In the genomic region with DNA sequence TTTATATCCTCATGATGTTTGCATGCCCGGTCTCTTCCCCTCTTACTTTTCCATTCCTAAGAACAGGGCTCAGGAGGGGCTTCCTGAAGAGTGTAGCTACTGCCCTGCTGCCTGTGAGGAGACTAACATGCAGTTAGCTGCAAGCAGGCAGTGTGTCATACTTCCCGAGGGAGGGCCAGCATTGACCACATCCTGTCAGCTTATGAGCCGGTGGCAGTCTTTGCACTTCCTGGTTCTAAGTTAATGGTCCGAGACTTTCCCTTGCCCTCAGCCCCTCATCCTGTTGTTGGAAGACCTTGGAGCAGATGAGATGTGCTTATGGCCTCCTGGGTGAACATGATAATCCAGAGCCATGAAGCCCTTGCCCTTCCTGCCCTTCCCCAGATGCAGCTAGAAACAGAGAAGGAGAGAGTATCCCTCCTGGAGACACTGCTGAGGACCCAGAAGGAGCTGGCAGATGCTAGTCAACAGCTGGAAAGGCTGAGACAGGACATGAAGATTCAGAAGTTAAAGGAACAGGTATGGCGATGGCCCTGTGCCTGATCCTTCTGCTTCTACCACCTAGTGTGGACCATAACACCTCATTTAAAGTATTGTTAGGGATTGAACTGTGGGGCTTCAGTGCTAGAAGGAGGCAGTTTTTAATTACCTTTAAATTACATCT, we compare ENCODE assay signal across 10 mouse cellular contexts. TPM values are rescaled to one million over a fixed set of nuclear protein-coding genes. Genes with fewer than 3 reads are reported as not detected.
DNase-seq lines count a peak whose midpoint lies in the region; ATAC-seq and TF ChIP-seq lines count a peak whose summit lies in the region.
"Had no signal": no experiment of that assay in that cellular context is flagged by ENCODE, and none has a peak within 500 bp of the region (broad histone marks: within the 10 kb centered on the region; RNA-seq: fewer than 3 reads in every experiment).

No protein-coding gene starts in this region.

- H3K36me3 ChIP-seq in MEL (ENCODE audit: control insufficient read depth in 1 of 2, insufficient read depth in 2 of 2, low read length in 2 of 2), result peaks cover 0 to 3% of the 10 kb centered on the region in 2 experiments; a peak in 1 of 4 replicates
- peaks cover 88% of the 10 kb centered on the region for H3K36me3 ChIP-seq in heart, embryonic 12.5 days
- peaks cover 44% of the 10 kb centered on the region for H3K36me3 ChIP-seq in liver, adult 2 months (ENCODE audit: control insufficient read depth, insufficient read depth, low read length)

- no peak overlapping the region for H3K27ac ChIP-seq in MEL (ENCODE audit: control insufficient read depth, low read depth, low read length)
- H3K27ac ChIP-seq in heart, embryonic 12.5 days (ENCODE audit: poor library complexity, severe bottlenecking), result no peak overlapping the region
- no peak overlapping the region for H3K27ac ChIP-seq in liver, adult 2 months (replicated peaks; ENCODE audit: insufficient read depth, low read depth, low read length)
- no peak overlapping the region for H3K27ac ChIP-seq in cerebellum, adult 2 months (ENCODE audit: insufficient read depth, low read length)
- H3K27ac ChIP-seq: midbrain, embryonic 12.5 days had no signal

- H3K9me3 ChIP-seq in MEL (replicated peaks; ENCODE audit: insufficient read depth, low read length), result no peaks in the 10 kb centered on the region
- no peaks in the 10 kb centered on the region for H3K9me3 ChIP-seq in heart, embryonic 12.5 days (replicated peaks)
- H3K9me3 ChIP-seq: midbrain, embryonic 12.5 days had no signal

- peak; percentile 48; the same call in 1 of the 2 replicates for ATAC-seq in heart, embryonic 12.5 days (ENCODE audit: insufficient number of reproducible peaks, low FRiP score)

- 70% methylated on average over 5 of the region's 5 CpGs for WGBS in heart, embryonic 12.5 days
- 77% methylated on average over 5 of the region's 5 CpGs for WGBS in liver, adult 2 months
- WGBS in cerebellum, adult 2 months, result 88% methylated on average over 5 of the region's 5 CpGs

- H3K4me2 ChIP-seq in heart, embryonic 12.5 days, result no peak overlapping the region
- H3K4me2 ChIP-seq: midbrain, embryonic 12.5 days had no signal

- no peak for TF ChIP-seq POLR2A in MEL (IDR thresholded peaks at IDR 0.05; ENCODE audit: control insufficient read depth in 1 of 2, insufficient read depth in 1 of 2, low read depth in 1 of 2, low read length in 2 of 2, poor library complexity in 1 of 2)
- TF ChIP-seq POLR2A in liver, adult 2 months (IDR thresholded peaks at IDR 0.05; ENCODE audit: extremely low read depth, insufficient read depth, low read length), result no peak
- TF ChIP-seq POLR2A in cerebellum, adult 2 months (IDR thresholded peaks at IDR 0.05; ENCODE audit: borderline replicate concordance, insufficient read depth, low read length), result no peak

- DNase-seq in MEL (ENCODE audit: low read depth, low spot score), result peak; percentile 16
- DNase-seq in liver, adult 2 months (ENCODE audit: extremely low read depth, low read depth, low spot score), result peak; percentile 22
- peak; percentile 37 for DNase-seq in skeletal muscle tissue, adult 2 months (ENCODE audit: low read depth, low spot score)
- DNase-seq in cerebellum, postnatal 36 days, result no peak
- DNase-seq in cerebellum, adult 2 months, result no peak
- DNase-seq in gastrocnemius, postnatal 10 days, result no peak
- DNase-seq in adipocyte (ENCODE audit: low spot score), result no peak

- H3K79me2 ChIP-seq in MEL (ENCODE audit: control insufficient read depth, insufficient read depth, low read length, poor library complexity), result no peaks in the 10 kb centered on the region
- no peaks in the 10 kb centered on the region for H3K79me2 ChIP-seq in liver, adult 2 months (ENCODE audit: control insufficient read depth, insufficient read depth, low read length)

- no peaks in the 10 kb centered on the region for H3K27me3 ChIP-seq in MEL (ENCODE audit: control insufficient read depth in 1 of 2, insufficient read depth in 2 of 2, low read length in 2 of 2)
- no peaks in the 10 kb centered on the region for H3K27me3 ChIP-seq in heart, embryonic 12.5 days (replicated peaks)
- H3K27me3 ChIP-seq in liver, adult 2 months (ENCODE audit: control insufficient read depth, insufficient read depth, low read length), result no peaks in the 10 kb centered on the region
- no peaks in the 10 kb centered on the region for H3K27me3 ChIP-seq in cerebellum, adult 2 months (ENCODE audit: control insufficient read depth, insufficient read depth, low read length)
- H3K27me3 ChIP-seq: midbrain, embryonic 12.5 days had no signal

- TF ChIP-seq CTCF in MEL (IDR thresholded peaks at IDR 0.05 in 2 of 3, conservative IDR thresholded peaks at IDR 0.05 in 1 of 3; ENCODE audit: control insufficient read depth in 1 of 3, insufficient read depth in 1 of 3, low read depth in 2 of 3, low read length in 3 of 3, poor library complexity in 1 of 3, severe bottlenecking in 1 of 3), result no peak
- no peak for TF ChIP-seq CTCF in liver, adult 2 months (IDR thresholded peaks at IDR 0.05; ENCODE audit: low read depth, low read length)
- no peak for TF ChIP-seq CTCF in cerebellum, adult 2 months (IDR thresholded peaks at IDR 0.05; ENCODE audit: borderline replicate concordance, insufficient read depth, low read depth, low read length)

- TF ChIP-seq RAD21 in MEL (IDR thresholded peaks at IDR 0.05; ENCODE audit: low read depth, low read length), result no peak

- no peak overlapping the region; the same call in 1 of the 2 replicates for H3K9ac ChIP-seq in MEL (ENCODE audit: control insufficient read depth, low read depth, low read length, poor library complexity, severe bottlenecking)
- H3K9ac ChIP-seq in heart, embryonic 12.5 days, result no peak overlapping the region
- 0 out of 2 replicates have a peak overlapping the region, but pooled peaks have one; percentile 27 for H3K9ac ChIP-seq in liver, adult 2 months (ENCODE audit: low read depth, low read length)
- H3K9ac ChIP-seq: midbrain, embryonic 12.5 days had no signal

- TF ChIP-seq EP300 in MEL (IDR thresholded peaks at IDR 0.05; ENCODE audit: low read depth in 1 of 2, low read length in 2 of 2), result no peak

- no peak overlapping the region for H3K4me3 ChIP-seq in MEL (ENCODE audit: control insufficient read depth in 1 of 2, insufficient read depth in 1 of 2, low read depth in 2 of 2, low read length in 2 of 2)
- no peak overlapping the region for H3K4me3 ChIP-seq in heart, embryonic 12.5 days
- H3K4me3 ChIP-seq in liver, adult 2 months (ENCODE audit: insufficient read depth, low read depth, low read length), result peak overlapping the region; percentile 27; the same call in 1 of the 2 replicates
- H3K4me3 ChIP-seq in cerebellum, adult 2 months (replicated peaks; ENCODE audit: insufficient read depth, low read depth, low read length), result no peak overlapping the region
- H3K4me3 ChIP-seq: midbrain, embryonic 12.5 days had no signal

- H3K4me1 ChIP-seq in MEL (ENCODE audit: control insufficient read depth in 1 of 2, insufficient read depth in 2 of 2, low read length in 2 of 2), result no peaks in the 10 kb centered on the region
- H3K4me1 ChIP-seq in heart, embryonic 12.5 days (replicated peaks), result no peaks in the 10 kb centered on the region
- H3K4me1 ChIP-seq in liver, adult 2 months (ENCODE audit: control insufficient read depth, insufficient read depth, low read length), result no peaks in the 10 kb centered on the region
- H3K4me1 ChIP-seq in cerebellum, adult 2 months (ENCODE audit: control insufficient read depth, insufficient read depth, low read length), result no peaks in the 10 kb centered on the region
- H3K4me1 ChIP-seq: midbrain, embryonic 12.5 days had no signal

RNA-seq across cellular contexts. Expression of a gene that starts 23.2 kb away (rescaled TPM):
- 9.8 and 12.8 TPM in 2 replicates for total RNA-seq in MEL (2012; rRNA removed)
- 10 to 100 TPM in 1 of 2 experiments, not detected in 1; 16.4 TPM for polyA plus RNA-seq in MEL (2012; ENCODE audit: insufficient read depth in 1 of 2, insufficient read length in 2 of 2, low read depth in 1 of 2, low replicate concordance in 2 of 2, missing spikeins in 1 of 2)
- 10.7 and 13.0 TPM in 2 replicates for polyA plus RNA-seq in heart, embryonic 12.5 days (2016; fragmentation: Nextera tagmentation; extraction: Ambion mirVana)
- total RNA-seq in liver, adult 2 months (2014; rRNA removed), result 2.3 and 3.3 TPM in 2 replicates
- polyA plus RNA-seq in liver, adult 2 months (2012; rRNA removed), result 1.7 and 2.5 TPM in 2 replicates
- 20.7 and 21.2 TPM in 2 replicates for polyA plus RNA-seq in cerebellum, adult 2 months (2012; rRNA removed)
- total RNA-seq in gastrocnemius, postnatal 10 days (2021), result 10 to 100 TPM in 1 of 2 experiments, 1 to 10 TPM in 1; 7.8 to 11.7 TPM

RNA-seq across cellular contexts. Expression of a gene that starts 28.3 kb away (rescaled TPM):
- 0.69 and 1.1 TPM in 2 replicates for total RNA-seq in MEL (2012; rRNA removed)
- 1 to 10 TPM in 1 of 2 experiments, not detected in 1; 1.1 TPM for polyA plus RNA-seq in MEL (2012; ENCODE audit: insufficient read depth in 1 of 2, insufficient read length in 2 of 2, low read depth in 1 of 2, low replicate concordance in 2 of 2, missing spikeins in 1 of 2)
- polyA plus RNA-seq in heart, embryonic 12.5 days (2016; fragmentation: Nextera tagmentation; extraction: Ambion mirVana), result 0.93 and 1.1 TPM in 2 replicates
- 2.5 and 3.9 TPM in 2 replicates for total RNA-seq in liver, adult 2 months (2014; rRNA removed)
- polyA plus RNA-seq in liver, adult 2 months (2012; rRNA removed), result 2.2 and 3.5 TPM in 2 replicates
- polyA plus RNA-seq in cerebellum, adult 2 months (2012; rRNA removed), result 3.7 and 4.2 TPM in 2 replicates
- total RNA-seq in gastrocnemius, postnatal 10 days (2021), result under 1 TPM; 0.49 to 0.63 TPM

RNA-seq across cellular contexts. Expression of a gene that starts 28.4 kb away (rescaled TPM):
- total RNA-seq in MEL (2012; rRNA removed), result 80.0 and 86.9 TPM in 2 replicates
- 100 to 1,000 TPM in 1 of 2 experiments, not detected in 1; 168 TPM for polyA plus RNA-seq in MEL (2012; ENCODE audit: insufficient read depth in 1 of 2, insufficient read length in 2 of 2, low read depth in 1 of 2, low replicate concordance in 2 of 2, missing spikeins in 1 of 2)
- polyA plus RNA-seq in heart, embryonic 12.5 days (2016; fragmentation: Nextera tagmentation; extraction: Ambion mirVana), result 137 and 142 TPM in 2 replicates
- 59.2 and 71.9 TPM in 2 replicates for total RNA-seq in liver, adult 2 months (2014; rRNA removed)
- 168 and 185 TPM in 2 replicates for polyA plus RNA-seq in liver, adult 2 months (2012; rRNA removed)
- polyA plus RNA-seq in cerebellum, adult 2 months (2012; rRNA removed), result 316 and 328 TPM in 2 replicates
- 10 to 100 TPM; 78.1 to 84.4 TPM for total RNA-seq in gastrocnemius, postnatal 10 days (2021)

RNA-seq across cellular contexts. Expression of a gene that starts 34.3 kb away (rescaled TPM):
- total RNA-seq in MEL (2012; rRNA removed), result not detected in 2 replicates
- under 1 TPM in 1 of 2 experiments, not detected in 1; 0.06 TPM for polyA plus RNA-seq in MEL (2012; ENCODE audit: insufficient read depth in 1 of 2, insufficient read length in 2 of 2, low read depth in 1 of 2, low replicate concordance in 2 of 2, missing spikeins in 1 of 2)
- 0.36 and 0.42 TPM in 2 replicates for polyA plus RNA-seq in heart, embryonic 12.5 days (2016; fragmentation: Nextera tagmentation; extraction: Ambion mirVana)
- not detected in 2 replicates for total RNA-seq in liver, adult 2 months (2014; rRNA removed)
- not detected in 2 replicates for polyA plus RNA-seq in liver, adult 2 months (2012; rRNA removed)
- polyA plus RNA-seq in cerebellum, adult 2 months (2012; rRNA removed), result 0.14 and 0.21 TPM in 2 replicates
- under 1 TPM in 1 of 2 experiments, not detected in 1; 0.14 TPM for total RNA-seq in gastrocnemius, postnatal 10 days (2021)

RNA-seq across cellular contexts. Expression of a gene that starts 38.9 kb away (rescaled TPM):
- total RNA-seq in MEL (2012; rRNA removed), result not detected in 2 replicates
- polyA plus RNA-seq in MEL (2012; ENCODE audit: insufficient read depth in 1 of 2, insufficient read length in 2 of 2, low read depth in 1 of 2, low replicate concordance in 2 of 2, missing spikeins in 1 of 2), result not detected
- not detected in 2 replicates for polyA plus RNA-seq in heart, embryonic 12.5 days (2016; fragmentation: Nextera tagmentation; extraction: Ambion mirVana)
- not detected in 2 replicates for total RNA-seq in liver, adult 2 months (2014; rRNA removed)
- not detected in 2 replicates for polyA plus RNA-seq in liver, adult 2 months (2012; rRNA removed)
- polyA plus RNA-seq in cerebellum, adult 2 months (2012; rRNA removed), result not detected in 2 replicates
- total RNA-seq in gastrocnemius, postnatal 10 days (2021), result not detected
- polyA plus RNA-seq: cortical plate, adult 2 months; midbrain, embryonic 12.5 days had no signal

Comparison
In these comparisons a context has a peak if more than half of its experiments do, and no peak if none do; other contexts are left out.
1. DNase-seq: peak in MEL (single experiment), liver, adult 2 months (single experiment) and skeletal muscle tissue, adult 2 months (single experiment); none in cerebellum, postnatal 36 days (0 of 2), cerebellum, adult 2 months (0 of 2), gastrocnemius, postnatal 10 days (single experiment) and adipocyte (single experiment).